Mouse (Mus musculus) right cerebral cortex, adult 2 months (tissue): Measurements from ENCODE around the gene Nelfe.
A peak's percentile ranks its signal among the peaks of the same experiment; 100 is the strongest.

ENCODE experiments used
- DNase-seq, 2 experiments: peaks; one replicate each; pipeline ENCODE4 v3.0.0; 2021 to 2022; ENCODE audit warnings: low spot score in 2 of 2

Gene Nelfe

GRCm38 (mm10) chr17:34847192-34847591 is 3.0 kb upstream of the Nelfe start:
- no peak for DNase-seq

GRCm38 (mm10) chr17:34847615-34848014 is 2.6 kb upstream of the Nelfe start:
- no peak for DNase-seq

GRCm38 (mm10) chr17:34850517-34851125 is 430 bp downstream of the Nelfe start:
- no peak for DNase-seq

GRCm38 (mm10) chr17:34853511-34853910 is 3.3 kb downstream of the Nelfe start:
- no peak for DNase-seq

- no peak for DNase-seq
These were observed 4.6 kb downstream of the Nelfe start for GRCm38 (mm10) chr17:34854761-34855160.

GRCm38 (mm10) chr17:34855825-34856224 is 5.6 kb downstream of the Nelfe start:
- DNase-seq = peak in 1 of 2 experiments; percentile 32

- no peak for DNase-seq
These were observed 8.5 kb downstream of the Nelfe start for GRCm38 (mm10) chr17:34858670-34859069.

- DNase-seq = no peak
These were observed 10.3 kb downstream of the Nelfe start for GRCm38 (mm10) chr17:34860514-34860913.

- no peak for DNase-seq
These were observed 11.7 kb downstream of the Nelfe start for GRCm38 (mm10) chr17:34861704-34862415.

- no peak for DNase-seq
These were observed 12.4 kb downstream of the Nelfe start, which contains the start of gene Cfb for GRCm38 (mm10) chr17:34862416-34863081. Cfb (minus strand) TSS chr17:34862518.

- DNase-seq = no peak
These were observed 15.8 kb downstream of the Nelfe start for GRCm38 (mm10) chr17:34865981-34866380.

GRCm38 (mm10) chr17:34874321-34874720 is 24.1 kb downstream of the Nelfe start:
- no peak for DNase-seq

GRCm38 (mm10) chr17:34879336-34879879 is 29.2 kb downstream of the Nelfe start, which contains the start of gene Zbtb12:
Zbtb12 (plus strand) TSS chr17:34879483.
- DNase-seq = no peak

- no peak for DNase-seq
These were observed 31.0 kb downstream of the Nelfe start for GRCm38 (mm10) chr17:34881166-34881565.

- DNase-seq = no peak
These were observed 31.6 kb downstream of the Nelfe start, which contains the start of gene Gm20547 for GRCm38 (mm10) chr17:34881683-34882310. Gm20547 (minus strand) TSS chr17:34882042.

GRCm38 (mm10) chr17:34883332-34883731 is 33.1 kb downstream of the Nelfe start:
- no peak for DNase-seq

GRCm38 (mm10) chr17:34884704-34885103 is 34.5 kb downstream of the Nelfe start:
- DNase-seq = no peak

- no peak for DNase-seq
These were observed 35.4 kb downstream of the Nelfe start for GRCm38 (mm10) chr17:34885615-34886014.

GRCm38 (mm10) chr17:34887942-34888341 is 37.8 kb downstream of the Nelfe start:
- no peak for DNase-seq

- DNase-seq = no peak
These were observed 40.0 kb downstream of the Nelfe start for GRCm38 (mm10) chr17:34890074-34890743.

GRCm38 (mm10) chr17:34891377-34891776 is 41.2 kb downstream of the Nelfe start:
- DNase-seq = no peak
